Mouse (Mus musculus) WW6 (cell line): ENCODE measurements around the gene Bclaf1.

Experiments used
- DNase-seq: peaks from one replicate; pipeline ENCODE4 v3.0.0-alpha.2; 2013; ENCODE audit warnings: low read depth, low spot score

The Bclaf1 gene

DNA sequence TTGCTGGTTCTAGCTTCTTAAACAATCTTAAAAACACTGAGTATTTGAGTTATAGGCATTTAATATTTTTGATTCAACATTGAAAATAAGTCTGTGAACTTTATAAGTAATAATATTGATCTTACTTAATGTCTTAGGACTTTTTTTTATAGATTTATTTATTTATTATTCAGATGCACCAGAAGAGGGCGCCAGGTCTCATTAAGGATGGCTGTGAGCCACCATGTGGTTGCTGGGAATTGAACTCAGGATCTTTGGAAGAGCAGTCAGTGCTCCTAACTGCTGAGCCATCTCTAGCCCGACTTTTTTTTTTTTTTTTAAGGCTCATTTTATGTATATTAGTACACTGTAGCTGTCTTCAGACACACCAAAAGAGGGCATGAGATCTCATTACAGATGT is 2.5 kb downstream of the Bclaf1 start:
- no peak for DNase-seq

DNA sequence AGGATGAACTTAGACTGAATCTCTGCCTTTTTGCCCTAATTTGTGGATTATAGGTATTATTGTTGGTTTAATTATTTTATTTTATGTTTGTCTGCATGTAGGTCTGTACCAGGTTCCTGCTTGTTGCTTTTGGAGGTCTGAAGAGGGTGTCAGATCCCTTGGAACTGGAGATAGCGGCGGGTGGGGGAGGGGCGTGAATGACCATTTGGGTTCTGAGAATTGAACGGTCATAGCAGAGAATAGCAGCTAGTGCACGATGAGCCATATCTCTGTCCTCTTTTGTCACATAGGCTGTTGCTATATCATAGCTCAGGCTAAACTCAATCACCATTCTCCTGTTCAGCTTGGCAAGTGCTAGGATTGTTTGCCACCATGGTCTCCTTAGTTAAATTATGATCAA is 5.2 kb downstream of the Bclaf1 start:
- no peak for DNase-seq

DNA sequence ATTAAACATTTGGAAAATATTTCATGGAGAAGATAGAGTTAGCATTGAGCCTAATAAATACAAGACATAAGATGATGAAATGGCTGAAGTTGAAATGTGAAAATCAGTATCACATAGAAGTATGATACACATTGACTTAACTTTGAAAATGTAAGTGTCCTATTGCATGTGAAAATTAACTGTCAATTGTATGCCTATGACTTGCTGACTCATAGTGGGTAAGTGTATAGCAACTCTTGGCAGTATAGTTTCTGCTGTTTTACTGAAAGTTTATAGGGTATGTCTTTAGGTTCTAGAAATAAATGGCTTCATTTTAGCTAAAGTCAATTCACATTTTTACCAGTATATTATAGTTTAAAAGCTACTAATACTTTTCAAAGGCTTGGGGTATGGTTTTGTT is 14.0 kb downstream of the Bclaf1 start:
- DNase-seq, result no peak

DNA sequence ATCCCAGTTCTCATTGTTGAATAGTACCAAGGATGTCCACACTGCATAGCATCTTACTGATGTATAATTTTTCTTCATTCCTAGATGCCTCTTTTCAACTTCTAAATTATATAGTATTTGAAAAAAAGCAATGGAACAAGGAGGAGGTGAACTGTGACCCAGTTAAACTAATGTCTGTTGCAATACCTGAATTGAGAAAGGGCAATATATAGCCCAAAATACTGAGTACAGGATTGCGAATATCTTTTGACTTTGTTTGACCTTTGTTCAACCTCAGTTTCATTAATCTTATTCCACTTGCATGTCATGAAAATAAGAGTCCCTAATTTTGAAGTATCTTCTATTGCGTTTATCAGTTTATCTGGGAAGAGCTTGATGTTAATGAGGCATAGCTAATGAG is 19.0 kb downstream of the Bclaf1 start:
- no peak for DNase-seq

DNA sequence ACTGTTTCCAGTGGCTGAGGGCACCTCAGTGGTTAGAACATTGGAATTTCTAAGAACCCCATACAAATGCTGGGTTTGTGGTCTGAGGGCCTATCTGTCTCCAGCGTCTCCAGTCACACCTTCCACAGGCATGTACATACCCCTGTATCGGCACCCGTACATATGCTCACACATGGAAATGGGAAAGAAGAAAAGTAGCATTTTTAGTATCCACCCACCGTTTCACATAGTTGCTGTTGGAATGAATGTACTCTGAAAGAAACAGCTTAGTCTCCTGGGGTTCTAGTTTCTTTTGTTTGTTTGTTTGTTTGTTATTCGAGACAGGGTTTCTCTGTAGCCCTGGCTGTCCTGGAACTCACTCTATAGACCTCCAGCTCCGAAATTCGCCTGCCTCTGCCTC is 25.6 kb downstream of the Bclaf1 start:
- DNase-seq, result no peak

DNA sequence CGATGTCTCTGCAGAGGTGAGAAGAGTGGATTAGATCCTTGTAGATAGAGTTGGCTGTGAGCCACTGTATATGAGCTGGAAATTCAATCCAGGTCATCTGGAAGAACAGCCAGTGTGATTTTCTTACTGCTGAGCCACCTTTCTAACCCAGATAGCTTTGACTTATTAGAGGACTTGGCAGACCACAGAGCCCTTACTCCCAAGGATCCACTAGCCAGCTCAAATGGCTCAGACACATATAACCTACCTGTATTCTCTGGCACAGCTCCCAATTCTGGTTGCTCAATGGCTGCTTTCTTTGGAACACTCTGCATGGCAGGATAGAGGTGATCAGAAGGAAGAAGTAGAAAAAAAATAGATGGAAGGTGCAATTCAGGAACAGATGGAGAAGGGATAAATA is 33.5 kb downstream of the Bclaf1 start:
- DNase-seq, result no peak

DNA sequence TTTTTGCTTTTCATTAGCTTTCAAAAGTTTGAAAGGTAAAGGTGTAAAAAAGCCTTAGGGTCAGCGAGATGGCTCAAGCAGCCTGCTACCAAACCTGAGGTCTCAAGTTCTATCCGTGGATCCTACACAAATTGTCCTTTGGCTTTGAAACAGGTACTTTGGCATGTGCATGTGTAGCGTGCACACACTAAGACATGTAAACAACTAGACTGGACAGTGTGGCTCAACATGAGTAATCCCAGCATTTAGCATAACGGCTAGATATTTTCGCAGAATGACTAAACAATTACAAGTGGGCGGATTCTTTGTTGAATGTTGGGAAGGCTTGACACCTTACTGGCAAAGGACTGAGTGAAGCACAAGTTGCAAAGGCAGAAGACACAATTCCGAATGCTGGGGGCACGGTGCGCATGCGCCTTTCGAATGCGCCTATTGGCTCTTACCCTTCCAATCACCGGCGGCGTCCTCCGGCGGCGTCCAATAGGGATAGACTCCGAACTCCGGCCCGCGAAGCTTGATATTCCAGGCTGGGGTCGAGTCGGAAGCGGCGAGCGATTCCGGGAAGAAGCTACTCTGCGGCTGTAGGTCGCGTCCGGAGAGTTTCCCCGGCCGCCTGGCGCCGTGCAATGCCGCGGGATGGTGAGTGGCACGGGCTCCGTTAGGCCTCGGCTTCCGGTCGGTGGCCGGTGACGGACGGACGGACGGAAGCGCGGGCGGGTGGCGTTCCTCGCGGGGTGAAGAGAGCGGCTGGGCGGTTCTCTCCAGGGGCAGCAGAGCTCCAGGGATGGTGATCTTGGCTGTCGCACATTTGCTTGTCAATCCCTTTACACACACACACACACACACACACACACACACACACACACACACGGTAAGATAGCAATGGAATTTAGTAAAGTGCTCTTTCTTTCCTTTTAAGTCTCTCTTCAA is 35.3 kb downstream of the Bclaf1 start, which contains the start of gene Mtfr2:
TSS of gene Mtfr2 (plus strand) at position 486 of the 930 bp plus-strand sequence.
- peak; percentile 91 for DNase-seq

DNA sequence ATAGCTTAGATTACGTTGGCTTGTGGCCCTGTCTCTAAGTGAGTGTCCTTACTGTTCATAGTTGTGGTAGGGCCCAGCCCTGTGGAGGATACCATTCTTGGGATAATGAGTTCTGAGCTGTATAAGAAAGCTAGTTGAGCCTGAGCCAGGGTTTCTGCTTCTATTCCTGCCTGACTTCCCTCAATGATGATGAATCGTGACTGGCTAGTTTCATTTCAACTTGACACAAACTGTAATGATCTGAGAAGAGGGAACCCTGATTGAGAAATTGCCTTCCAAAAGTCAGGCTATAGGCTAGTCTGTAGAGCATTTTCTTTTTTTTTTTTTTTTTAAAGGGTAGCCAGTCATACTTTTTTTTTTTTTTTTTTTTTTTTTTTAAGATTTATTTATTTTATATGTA is 36.6 kb downstream of the Bclaf1 start:
- DNase-seq, result no peak

DNA sequence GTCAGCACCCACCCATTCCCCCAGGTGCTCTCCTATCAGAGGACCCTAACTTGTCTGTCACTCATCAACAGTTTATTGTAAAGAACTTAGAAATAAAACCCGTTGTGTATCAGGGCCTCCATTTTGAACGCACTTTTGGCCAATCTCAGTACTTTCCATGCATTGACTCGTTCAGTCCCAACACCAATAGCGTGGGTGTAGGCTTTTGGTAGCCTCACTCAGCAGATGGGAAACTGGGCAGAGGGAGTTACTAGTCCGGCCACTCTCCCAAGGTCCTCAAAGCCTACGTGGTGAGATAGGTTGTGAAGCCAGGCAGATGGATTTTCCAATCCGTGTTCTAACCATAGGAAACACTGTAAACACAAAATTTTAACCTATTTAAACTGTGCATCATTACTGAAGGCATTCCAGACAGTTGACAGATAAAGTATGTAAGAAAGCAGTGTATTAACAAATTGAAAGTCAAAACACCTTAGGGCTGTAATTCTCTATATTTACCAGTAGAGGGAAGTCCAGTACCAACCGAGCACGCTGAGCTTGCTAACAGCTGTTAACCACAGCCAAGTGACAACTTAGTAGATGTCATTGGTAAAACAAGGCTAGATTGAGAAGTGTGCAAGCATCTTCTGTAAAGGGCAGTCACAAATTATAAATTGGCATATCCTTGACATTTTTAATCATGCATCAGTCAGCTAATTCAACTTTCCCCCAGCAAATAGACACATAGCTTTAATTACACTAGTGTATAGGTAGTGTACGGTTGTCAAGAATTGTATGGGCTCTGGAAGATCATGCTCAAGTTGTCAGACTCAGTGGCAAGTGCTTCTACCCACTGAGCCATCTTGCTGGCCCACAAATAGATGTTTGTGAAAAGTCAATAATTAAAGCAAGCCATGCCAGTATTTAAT is 49.5 kb downstream of the Bclaf1 start:
- DNase-seq, result no peak

DNA sequence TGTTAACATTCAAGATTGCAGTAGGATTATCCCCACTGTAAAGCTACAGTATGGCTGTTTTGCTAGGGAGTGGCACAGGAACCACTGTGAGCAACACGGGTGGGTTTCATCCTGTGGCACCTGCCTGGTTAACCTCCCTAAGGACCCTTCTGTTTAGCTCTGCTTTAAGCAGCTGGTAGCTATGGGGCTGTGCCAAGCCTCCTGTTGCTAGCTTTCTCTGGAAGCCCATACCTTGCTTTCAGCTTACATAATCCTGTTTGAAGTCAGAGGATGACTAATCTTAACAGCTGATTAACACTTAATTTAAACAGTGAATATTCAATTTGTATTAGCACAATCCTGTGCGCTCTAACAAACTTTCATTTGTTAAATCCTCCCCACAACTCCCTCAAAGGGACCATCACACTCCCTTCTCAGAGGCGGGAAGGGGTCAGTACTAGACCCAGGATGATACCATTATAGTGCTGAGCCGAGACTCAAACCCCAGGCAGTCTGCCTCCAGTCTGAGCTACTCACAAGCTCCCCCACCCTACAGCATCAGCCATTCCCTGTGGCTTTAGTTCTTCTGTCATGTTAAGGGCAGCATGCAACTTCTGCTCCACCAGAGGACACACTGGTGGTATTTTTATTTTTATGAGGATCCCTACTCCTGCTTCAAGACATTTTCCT is 50.3 kb downstream of the Bclaf1 start:
- DNase-seq, result no peak

DNA sequence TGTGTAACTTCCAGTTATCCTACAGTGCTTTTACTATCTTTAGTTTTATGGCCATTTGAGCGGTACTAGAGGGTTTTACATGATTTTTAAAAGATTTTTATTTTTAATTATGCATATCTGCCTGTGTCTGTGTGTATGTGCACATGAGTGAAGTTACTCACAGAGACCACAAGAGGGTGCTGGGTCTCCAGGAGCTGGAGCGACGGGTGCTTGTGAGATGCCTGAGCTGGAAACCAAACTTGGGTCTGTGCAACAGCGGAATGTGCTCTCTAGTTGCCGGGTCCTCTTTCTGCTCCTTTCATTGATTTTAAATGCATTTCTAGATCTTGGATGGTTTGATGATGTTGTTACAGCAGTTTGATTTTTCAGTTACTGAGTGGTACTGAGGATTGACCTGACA is 59.8 kb downstream of the Bclaf1 start:
- DNase-seq, result no peak

DNA sequence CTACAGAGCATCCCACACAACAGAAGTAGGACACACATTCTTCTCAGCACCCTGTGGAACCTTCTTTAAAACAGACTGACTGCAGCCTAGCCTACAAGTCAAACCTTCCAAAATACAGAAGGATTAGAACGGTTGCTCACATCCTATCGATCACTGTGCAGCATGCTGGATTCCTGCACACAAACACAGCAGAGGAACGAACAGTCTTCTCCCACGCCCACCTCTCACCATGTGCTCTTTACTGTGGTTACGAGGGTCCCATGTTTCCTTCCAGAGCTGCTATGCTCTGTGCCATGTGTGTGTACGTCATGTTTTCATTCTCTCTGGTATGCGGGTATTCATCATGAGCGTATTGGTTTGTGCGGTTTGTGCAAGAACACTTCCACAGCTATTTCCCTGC is 65.4 kb downstream of the Bclaf1 start:
- no peak for DNase-seq

DNA sequence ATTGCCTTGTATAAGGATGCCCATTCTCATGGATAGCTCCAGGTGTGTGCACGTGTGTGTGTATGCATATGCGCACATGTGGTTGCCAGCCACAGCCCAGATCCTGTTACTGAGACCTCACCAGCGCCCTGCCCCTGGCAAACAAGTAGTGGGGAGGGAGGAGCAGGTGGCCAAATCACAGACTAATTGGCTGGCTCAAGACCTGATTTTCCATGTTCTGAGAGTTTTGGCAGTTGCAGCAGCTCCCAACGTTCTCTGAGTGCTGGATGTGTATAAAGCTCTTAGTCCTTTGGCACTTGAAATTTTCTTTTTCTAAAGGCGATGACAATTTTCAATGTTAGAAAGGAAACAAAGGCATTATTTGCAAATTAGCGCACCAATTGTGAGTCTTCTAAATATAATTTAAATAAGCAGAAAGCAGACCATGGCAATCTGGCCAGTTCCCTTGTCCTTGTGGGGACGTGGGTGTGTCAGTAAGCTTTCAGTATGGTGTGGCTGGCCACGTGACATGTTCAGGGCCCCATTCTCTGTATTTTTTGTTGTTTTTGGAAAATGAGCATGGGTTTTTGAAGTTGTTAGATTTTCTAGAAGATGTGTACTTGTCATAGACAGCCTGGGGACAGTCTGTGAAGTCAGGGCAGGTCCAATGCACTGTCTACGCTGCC is 66.9 kb downstream of the Bclaf1 start:
- no peak for DNase-seq

DNA sequence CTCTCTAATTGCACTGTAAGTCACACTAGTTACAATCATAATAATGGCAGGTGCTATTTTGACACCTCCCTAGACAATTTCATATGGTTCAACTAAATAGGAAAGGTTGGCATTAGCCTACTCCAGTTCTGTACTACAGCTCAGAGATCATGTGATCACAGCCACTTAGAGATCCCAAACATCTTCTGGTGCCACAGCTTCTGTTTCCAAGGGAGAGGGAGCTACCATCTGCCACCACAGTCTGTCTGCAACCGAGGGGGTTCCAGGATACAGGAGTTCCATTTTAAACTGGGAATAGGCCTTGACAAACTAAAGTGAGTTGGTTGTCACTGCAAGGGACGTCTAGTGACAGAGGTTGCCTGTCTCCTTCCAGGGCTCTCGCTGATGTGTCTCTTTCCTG is 68.5 kb downstream of the Bclaf1 start:
- no peak for DNase-seq

DNA sequence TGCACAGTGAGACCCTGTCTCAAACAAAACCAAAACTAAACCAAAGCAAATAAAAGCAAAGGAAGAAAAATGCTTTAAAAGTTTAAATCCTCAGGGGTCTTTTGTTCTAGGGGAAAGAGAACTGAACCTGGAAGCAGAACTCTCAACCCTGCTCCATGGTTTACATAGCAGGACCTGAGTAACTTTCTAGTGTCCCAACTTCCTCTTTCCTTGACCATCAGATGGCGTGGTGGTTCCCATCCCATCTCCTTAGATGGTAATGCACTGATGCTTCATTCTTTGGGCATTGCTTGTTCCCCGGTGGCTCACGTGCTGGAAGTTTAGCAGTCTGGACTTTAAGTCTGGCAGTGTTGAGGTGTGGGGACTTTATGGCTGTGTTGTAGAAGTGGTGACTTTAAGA is 69.1 kb downstream of the Bclaf1 start:
- DNase-seq, result no peak

DNA sequence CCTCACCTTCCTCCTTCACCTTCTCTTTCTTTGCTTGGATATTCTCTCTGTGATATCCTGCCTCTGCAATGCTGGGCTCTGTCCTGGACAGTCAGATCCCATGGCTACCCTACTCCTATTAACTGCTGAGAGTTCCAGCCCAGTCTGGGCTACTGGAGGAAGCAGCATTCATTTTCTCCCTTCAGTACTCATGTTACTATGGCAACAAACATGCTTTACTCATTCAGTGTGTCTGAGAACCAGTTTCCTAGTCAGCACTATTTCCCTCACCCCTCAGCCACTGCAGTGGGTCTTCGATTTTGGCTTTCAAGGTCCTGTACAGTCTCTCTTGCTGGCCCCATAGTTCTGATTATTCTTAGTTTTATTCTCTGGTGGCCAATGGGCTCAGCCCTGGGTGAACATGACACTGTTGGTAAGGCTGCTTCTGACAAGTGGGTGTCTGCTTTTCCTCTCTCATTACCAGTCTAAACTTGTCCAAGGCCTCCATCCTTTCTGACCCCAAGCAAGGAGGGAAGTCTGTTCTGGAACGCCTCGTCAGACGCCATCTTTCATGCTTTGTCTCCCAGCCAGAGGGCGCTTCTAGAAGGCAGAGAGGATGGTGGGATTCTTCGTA is 70.6 kb downstream of the Bclaf1 start:
- no peak for DNase-seq

DNA sequence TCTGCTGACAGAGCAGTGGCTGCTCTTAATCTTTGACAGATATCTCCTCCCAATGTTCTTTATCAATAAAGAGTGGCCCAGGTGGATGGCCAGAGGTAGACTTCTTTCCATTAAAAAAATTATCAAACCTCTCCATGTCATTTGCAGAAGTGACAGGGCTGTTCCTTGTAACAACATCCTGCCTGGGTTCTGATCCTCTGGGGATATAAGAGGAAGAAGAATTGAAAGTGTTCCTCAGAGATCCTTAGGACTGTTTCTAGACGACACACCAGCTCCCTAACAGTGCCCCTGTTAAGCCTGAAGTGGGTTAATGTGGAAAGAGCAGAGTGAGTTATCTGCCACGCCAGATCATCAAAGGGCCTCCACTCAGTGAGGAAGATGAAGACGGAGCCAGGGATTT is 78.3 kb downstream of the Bclaf1 start:
- no peak for DNase-seq
